Mouse (Mus musculus): ENCODE measurements around the gene Hectd2.

The Hectd2 gene

DNA sequence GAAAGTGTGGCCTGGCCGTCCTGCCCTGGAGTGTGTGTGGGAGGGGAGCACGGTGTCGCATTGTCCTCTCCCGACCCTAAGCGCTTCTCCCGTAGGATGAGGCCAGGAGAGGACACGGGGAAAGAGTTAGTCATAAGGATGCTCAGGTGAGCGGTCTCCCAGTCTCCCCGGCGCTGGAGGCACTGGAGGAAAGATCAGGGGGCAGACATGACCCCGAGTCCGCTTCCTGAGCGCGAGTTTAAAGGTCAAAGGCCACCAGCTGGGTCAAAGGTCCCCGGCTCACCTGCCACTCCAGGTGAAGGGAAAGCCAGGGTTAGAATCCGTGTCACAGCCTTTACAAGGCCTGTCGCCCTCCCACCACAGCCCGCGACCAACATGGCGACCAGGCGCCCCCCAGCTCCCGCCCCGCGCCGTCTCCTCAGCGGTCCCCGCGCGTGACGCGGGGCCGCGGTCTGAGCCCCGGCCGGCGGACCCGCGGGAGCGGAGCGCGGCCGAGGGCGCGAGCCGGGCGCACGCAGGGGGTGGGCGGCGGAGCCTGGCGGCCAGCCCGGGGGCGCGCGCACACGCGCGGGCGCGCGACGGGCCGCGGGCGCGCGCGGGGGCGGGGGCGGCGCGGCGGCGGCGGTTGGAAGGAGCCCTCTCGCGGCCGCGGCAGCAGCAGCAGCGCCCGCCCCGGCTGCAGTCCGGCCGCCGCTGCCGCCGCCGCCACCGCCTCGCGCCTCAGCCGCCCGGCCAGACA is at the start of gene Hectd2:
TSS of gene Hectd2 (plus strand) at position 594 of the 739 bp plus-strand sequence.
- DNase-seq (ENCODE audit: low spot score) = no peak

DNA sequence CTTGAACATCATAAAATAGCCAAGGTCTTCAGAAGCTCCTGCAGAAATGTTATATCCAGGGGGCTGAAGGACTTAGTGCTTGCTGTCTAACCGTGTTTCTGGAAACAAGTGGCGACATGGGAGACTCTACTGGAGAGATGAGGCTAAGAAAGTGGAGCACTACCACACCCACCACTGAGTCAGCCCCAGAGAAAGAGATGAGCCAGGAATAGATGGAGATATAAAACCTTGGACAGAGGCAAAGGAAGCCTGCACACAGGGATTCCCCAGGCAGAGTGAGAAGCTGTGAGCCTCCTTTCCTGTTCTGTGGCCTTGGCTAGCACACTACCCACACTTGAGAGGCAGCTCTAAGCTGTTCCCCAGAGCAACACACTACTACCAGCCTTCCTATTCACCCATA is 49.7 kb upstream of the Hectd2 start:
- no peak for DNase-seq (ENCODE audit: low spot score)

DNA sequence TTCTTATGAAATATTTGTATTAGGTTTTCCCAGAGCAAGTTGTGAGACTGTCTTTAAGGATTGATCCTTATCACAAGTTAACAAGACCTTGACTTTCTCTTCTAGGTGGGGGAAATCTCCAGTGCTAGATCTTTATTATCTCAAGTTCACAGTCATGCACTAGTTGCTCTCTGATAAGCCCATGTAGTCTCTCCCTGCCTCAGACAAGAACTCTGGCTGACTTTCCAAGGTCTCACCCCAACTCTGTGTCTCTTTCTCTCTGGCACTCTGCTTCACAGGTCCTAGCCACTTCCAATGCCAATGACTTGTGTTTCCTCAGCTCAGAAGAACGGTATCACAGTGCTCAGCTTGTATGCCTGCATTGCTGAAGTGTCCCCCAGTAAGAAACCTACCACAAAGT is 43.1 kb upstream of the Hectd2 start:
- no peak for DNase-seq (ENCODE audit: low spot score)

DNA sequence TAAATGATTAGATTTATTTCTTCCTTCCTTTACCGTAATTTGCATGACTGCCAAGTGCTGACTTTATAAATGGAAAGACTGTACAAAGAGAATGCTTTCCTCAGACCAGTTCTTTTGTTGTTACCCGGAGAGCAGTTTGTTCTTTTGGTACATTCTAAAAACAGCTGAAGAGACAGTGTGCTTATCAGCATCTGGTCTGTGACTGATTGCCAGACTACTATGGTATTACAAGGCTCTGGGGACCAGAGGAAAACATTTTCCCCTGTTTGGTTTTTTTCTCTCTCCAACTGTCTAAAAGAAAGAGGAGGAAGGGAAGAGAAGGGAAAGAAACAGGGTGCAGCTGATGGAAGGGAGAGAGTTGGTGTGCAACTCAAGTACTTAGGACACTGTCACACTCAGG is 36.0 kb upstream of the Hectd2 start:
- DNase-seq (ENCODE audit: low spot score) = no peak

DNA sequence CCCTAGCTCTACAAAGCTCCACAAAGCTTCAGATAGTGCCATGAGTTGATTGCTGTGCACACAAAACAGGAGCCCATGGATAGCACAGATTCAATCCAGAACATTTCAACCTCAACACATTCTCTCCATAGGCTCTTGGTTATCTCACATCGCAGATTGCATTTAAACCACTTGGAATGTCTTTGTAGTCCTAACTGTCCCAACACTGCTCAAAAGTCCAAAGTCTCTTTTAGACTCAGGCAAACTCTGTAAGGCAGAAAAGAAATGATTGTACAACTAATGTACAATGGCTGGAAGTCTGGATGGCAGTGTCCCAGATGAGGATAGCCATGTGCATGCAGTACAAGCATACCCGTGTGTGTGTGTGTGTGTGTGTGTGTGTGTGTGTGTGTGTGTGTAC is 32.9 kb upstream of the Hectd2 start:
- DNase-seq (ENCODE audit: low spot score) = no peak

DNA sequence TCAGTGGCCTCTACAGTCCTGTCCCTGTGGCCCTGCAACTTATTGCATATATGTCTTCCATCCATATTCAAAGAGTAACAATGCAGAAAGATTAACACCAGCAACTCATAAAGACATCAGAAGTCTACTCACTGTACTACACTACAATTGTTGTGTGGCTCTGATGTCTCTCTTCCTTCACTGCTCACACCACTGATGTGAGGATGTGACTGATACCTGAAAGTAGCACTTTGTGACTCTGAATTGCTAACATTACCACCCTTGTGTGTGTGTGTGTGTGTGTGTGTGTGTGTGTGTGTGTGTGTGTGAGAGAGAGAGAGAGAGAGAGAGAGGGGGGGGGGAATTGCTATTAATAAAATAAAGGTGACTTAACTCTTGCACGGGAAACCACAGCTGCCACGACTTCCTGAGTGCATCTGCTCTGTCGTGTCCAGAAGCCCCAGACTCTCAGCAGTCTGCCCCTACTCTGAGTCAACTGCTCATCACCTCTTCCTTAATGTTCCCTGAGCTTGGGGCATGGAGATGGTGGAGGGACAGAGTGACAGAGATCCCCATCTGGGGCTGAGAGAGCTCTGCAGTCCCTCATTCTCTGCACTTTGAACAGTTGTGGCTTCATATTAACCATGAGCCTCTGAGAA is 31.8 kb upstream of the Hectd2 start:
- DNase-seq (ENCODE audit: low spot score) = no peak

DNA sequence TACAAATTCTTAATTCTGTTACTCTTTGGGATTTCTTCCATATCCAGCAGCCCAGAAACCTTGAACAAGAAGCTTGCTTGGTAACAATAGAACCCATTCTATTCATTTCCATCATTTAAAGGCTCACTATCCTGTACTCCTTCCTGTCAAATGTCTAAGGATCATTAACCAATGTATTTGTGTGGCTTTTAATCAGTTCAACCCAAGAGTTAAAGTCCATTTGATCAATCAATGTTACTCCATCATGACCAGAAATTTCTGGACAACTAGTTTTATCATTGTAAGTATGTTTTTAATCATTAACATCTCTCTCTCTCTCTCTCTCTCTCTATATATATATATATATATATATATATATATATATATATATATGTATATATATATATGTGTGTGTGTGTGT is 29.4 kb upstream of the Hectd2 start:
- DNase-seq (ENCODE audit: low spot score) = no peak

DNA sequence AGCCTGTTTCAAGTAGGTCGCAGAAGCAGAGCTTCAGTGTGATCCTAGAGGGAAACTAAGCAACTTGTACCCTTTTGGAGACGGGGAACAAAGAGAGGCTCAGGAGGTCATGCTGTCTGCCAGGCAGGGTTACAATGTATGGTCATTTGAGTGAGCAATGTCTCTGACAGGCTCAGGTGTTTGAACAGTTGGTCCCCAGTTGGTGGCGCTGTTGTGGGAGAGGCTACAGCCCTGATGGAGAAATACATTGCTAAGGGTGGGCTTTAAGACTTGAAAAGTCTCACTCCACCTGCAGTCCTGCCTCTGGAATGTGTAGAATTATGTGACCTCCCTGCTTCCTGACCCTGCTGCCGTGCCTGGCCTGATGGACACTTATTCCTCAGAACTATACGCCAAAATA is 21.4 kb upstream of the Hectd2 start:
- no peak for DNase-seq (ENCODE audit: low spot score)

DNA sequence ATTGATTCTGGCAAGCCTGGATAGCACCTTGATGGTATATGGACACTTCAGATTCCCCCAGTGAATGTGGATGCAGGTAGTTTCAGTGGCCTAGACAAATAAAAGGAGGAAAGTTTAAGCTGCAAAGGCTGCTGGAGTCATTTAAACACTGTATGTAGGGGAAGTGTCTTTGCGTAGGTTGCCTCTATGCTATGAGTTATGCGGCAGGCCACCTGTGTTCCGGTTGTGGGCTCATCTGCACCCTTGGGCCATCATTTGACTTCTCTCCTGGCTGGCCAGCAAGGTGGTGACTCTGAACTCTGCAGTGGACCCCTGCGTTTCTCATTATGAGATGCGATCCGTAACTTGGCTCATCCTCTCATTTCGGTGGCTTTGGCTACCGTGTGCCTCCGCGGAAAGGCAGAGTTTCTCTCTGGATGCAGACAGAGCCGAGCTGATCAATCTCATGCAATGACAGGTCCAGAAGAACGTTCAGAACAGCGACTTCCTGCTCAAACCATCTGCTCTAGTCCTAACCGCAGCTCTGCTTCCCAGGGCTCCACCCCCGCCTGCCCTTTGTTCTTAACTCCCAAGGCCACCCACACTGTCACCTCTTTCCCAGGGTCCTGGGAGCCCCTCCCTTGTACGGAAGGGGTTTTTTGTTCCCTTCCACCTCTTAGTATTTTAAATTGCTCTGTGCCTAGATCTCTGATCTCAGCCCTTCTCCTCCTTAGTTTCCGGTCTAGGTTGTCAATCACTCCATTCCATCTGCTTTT is 20.3 kb upstream of the Hectd2 start:
- no peak for DNase-seq (ENCODE audit: low spot score)

DNA sequence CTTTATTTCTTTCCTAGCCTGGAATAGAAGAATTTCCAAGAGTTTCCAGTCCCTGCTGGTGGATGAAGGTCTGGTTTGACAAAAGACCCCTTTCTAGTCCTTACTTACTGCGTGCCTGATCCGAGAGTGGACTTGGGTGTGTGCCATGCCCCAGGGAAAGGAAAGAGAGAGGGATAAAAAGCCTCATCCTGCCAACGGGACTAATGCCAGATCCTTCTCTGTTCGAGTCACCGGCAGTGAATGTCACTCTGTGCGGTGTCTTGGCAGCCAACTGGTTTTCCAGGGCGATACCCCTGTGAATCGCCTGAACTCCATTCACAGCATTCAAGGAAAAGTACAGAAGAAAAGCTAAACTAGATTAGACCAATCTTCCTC is 19.7 kb upstream of the Hectd2 start:
- DNase-seq (ENCODE audit: low spot score) = no peak

DNA sequence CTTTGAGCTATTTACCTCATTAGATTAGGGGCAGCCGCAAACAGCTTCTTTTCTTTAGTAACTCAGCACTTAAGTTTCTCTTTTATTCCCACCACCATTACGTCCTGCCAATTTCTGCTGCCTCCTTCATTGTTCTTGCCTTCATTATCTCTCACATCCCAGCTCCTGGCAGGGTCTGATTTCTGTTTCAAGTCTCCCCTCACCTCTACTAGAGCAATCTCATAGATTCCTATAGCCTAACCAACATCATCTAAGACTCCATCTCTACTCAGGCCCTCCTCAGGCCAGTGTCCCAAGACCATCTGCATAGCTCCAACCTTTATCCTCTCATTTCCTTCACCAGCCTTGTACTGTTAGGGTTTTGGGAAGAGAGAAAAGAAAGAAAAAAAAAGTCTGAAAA is 19.3 kb upstream of the Hectd2 start:
- no peak for DNase-seq (ENCODE audit: low spot score)

DNA sequence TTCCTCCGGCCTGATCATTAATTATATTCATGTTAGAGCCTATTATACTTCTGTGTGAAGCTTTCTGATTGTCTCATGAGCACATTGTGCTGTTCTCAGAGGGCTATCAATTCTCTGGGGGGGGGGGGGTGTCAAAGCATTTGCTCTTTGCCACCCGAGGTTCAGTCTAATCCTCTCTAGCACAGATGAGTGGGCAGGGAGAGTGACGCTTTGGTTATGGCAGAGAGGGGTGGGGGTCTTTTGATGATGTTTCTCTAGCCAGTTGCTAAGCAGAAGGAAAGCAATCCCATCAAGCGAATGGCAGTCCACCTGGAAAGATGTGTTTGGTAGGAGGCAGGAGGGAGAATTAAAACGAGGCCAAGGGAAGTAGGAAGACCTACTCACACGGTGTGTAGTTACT is 18.6 kb upstream of the Hectd2 start:
- DNase-seq (ENCODE audit: low spot score) = no peak

DNA sequence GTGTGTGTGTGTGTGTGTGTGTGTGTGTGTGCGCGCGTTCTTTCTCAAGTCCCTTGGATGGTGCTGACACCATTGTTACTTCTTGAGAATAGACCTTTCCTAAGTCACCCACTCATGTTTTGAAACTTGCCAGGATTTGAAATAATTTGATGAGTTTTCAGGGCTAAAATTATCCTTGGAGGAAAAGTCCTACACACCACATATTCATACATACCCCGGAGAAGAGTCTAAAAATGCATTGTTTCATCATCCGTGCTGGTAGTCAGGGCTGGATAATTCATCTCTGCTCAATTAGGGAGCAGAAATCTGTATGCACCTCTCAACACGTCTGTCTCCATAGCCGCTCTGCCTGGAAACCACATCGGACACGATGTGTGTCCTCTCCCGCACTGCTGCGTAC is 17.5 kb upstream of the Hectd2 start:
- DNase-seq (ENCODE audit: low spot score) = no peak

DNA sequence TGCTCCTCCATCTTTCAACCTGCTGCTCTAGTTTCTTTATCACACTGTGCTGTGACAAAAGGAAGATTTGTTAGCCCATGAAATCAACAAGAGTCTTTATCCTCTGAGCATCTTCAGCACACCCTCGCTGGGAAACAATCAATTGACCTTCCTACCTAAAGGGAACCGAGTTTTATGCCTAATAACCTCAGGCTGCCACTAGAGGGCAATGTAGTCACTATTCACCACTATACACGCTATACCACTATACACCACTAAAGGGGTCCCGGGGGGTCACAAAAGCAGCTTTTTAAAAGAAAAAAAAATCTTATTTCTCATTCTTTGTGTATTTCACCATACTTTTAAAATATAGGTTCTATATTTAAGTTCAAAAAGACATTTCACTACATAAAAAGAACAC is 15.9 kb upstream of the Hectd2 start:
- no peak for DNase-seq (ENCODE audit: low spot score)

DNA sequence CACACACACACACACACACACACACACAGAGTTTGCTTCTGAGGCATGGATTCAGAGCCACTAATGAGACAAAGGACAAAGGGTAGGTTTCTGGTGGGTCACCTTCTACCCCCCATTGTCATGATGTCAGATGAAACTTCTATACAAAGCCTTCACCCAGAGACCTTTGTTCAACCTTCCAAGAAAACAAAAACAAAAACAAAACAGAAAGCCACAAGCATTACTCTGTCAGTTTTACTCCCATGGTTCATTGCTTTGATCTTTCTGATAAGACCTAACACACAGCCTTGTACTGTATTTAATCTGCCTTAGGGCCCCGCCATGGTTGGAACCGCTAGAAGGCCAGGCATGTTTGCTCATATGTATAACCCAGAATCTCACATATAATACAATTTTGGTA is 15.1 kb upstream of the Hectd2 start:
- no peak for DNase-seq (ENCODE audit: low spot score)

DNA sequence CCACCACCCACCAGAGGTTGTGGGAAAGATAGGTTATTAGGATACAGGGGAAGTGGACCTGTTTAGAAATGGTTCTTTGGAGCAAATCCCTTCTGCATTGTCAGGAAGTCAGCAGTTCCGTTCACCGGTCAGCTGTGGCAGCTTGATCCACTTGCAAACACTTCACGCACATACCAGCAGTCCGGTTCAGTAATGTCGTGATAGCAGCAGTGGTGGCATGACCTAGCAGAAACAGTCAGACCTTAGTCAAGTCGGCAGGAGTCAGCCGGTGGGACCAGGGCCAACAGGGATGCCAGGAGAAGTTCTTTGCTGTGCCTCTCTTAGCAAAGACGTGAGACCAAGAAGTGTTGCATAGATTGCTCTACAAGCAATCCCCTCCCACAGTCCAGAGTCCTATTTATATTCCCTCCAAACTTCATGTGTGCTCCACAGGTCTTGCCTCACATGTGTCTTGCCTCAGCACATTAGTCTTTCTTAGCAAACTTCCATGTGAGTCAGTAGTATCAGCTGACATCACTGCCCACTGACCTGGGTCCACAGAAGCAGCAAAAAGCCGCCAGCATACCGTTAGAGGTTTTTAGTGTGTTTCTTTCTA is 14.3 kb upstream of the Hectd2 start:
- DNase-seq (ENCODE audit: low spot score) = no peak

DNA sequence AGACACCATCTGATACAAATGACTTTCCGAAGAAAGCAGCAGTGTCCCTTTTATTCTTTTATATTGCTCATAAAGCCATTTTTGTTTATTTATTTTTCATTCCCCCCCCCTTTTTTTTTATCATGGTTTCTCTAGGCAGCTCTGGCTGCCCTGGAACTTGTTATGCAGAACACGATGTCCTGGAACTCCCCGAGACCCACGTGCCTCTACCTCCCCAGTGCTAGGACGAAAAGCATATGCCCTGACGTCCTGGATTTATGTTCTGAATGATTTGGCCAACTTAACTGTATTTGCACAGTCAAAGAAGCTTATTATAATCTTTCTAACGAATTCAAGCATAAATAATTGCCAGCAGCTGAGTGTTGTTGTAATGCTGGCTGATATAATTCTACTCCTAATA is 13.7 kb upstream of the Hectd2 start:
- DNase-seq (ENCODE audit: low spot score) = no peak

DNA sequence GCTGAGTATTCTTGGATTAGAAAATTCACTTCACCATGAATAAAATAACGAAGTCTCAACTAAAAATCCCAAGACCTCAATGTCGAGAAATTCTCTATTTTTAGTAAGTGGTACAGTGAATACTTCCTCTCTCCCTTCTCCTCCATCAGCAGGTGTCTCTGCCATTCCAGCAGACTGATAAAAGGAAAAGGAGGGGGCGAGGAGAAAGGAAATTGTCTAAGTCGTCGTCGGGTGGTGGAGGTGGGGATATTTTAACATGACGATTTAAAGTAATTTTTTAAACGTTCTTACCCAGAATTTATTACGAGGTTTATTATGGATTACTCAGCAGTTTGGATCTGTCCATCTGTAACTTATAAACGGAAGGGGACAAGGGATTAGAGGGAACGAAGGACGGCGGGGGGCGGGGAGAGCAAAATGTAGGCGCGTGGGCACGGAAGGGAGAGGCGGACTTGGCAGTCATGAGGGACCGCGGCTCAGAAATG is 836 bp upstream of the Hectd2 start:
- DNase-seq (ENCODE audit: low spot score) = no peak

DNA sequence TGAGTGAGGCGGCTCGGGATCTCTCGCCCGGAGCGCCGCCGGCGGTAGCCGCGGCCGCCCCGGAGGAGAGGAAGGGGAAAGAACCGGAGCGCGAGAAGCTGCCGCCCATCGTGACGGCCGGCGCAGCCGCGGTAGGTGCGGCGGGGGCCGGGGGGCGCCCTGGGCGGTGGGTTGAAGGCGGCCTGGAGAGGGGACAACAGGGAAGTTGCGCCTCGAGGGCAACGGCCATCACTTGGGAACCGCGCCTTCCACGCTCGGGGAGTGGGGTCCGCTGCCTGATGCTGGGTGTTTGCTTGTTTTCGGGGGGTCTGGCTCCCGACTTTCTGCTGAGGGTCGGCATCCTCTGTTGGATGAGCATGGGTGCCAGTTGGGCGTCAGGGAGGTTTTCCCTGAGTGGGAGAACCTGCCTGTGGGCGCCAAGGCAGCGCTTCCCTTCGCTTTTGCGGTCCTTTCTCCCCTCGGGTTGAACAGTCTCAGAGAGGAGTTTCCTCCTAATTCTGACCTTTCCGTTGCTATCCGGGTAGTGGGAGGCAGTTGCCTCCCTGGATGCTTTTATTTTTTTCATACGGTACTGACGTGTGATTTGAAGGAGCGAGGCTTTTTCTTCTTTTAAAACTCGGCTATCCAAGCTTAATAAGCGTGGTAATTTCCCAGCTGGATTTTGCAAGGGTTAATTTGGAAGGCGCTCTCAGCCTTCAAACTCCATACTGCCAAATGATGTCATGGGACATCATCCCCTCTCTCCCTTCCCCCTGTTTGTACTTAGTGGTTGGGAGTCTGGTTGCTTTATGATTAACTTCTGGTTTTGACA is 551 bp downstream of the Hectd2 start:
- no peak for DNase-seq (ENCODE audit: low spot score)

DNA sequence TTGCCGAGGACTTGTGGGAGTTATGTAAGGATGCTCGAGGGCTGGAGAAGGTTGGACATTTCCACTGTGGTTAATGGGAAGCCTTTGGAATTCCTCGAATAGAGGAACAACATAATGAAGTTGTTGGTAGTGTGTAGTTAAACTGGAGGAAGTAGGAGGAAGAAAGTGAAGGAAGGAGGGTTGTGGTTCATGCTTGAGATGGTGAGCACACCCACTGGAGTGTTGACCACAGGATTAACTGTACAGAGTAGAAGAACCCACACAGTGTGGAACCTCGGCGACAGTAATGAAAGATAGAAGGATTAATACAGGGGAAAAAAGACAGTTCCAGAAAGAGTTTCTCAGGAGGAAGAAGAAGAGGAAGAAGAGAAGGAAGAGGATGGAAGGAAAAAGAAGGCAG is 4.9 kb downstream of the Hectd2 start:
- no peak for DNase-seq (ENCODE audit: low spot score)

DNA sequence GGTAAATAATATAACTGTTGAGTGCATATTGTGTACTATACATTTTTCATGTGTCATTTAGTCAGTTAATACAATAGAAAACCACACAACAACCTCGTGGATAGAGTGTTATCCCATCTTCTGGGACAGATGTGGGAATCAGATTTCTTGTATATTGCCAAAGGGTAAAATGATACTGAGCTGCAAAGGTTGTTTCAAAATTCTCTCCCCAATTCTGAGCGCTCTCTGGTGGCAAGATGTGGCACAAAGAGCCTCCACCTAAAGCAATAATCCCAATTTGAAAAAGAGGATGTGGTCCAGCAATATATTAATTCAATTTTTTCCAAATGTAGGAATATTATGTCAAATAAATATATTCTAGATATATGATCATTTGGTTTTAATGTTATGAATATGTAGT is 5.7 kb downstream of the Hectd2 start:
- DNase-seq (ENCODE audit: low spot score) = no peak

DNA sequence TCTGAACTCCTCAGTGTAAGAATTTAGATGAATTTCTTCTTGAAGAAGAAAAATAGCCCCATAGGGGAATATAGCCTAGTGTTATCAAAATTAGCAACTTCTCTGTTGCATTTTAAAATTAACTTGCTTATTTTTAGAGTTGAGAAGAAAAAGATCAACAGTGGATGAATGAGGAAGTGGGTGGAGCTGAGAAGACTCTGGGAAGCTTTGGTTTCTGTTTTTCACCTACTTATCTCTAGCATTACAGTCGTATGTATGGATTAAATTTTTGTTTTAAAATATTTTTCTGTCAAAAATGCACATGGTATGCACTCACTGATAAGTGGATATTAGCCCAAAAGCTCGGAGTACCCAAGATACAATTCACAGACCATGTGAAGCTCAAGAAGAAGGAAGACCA is 6.7 kb downstream of the Hectd2 start:
- no peak for DNase-seq (ENCODE audit: low spot score)

All from urinary bladder, postnatal 10 days (tissue).